Mouse (Mus musculus) thymus, adult 2 months (tissue): Measurements from ENCODE around the gene Farsa. TPM values are rescaled to one million over a fixed set of nuclear protein-coding genes. Genes with fewer than 3 reads are reported as not detected.

Source experiments
- DNase-seq: peaks from one replicate; pipeline ENCODE4 v3.0.0; 2021
- H3K27ac ChIP-seq: fragments of 200-500 bp; 2 replicates; pipeline ENCODE4 v1.5.1; 2012; ENCODE audit warnings: low read length, control low read depth; ENCODE audit not compliant: control insufficient read depth, insufficient read depth
- H3K27me3 ChIP-seq: fragments of 200-500 bp; 2 replicates; pipeline ENCODE4 v1.6.1; 2012; ENCODE audit warnings: mild to moderate bottlenecking, low read length, moderate library complexity, mixed read lengths; ENCODE audit not compliant: control insufficient read depth, insufficient read depth
- H3K36me3 ChIP-seq: fragments of 200-500 bp; 2 replicates; pipeline ENCODE4 v1.6.1; 2012; ENCODE audit warnings: mild to moderate bottlenecking, low read length, moderate library complexity; ENCODE audit not compliant: control insufficient read depth, insufficient read depth
- H3K4me1 ChIP-seq: fragments of 200-500 bp; replicated peaks from 2 replicates; pipeline ENCODE4 v1.6.1; 2012; ENCODE audit warnings: low read length; ENCODE audit not compliant: control insufficient read depth, insufficient read depth
- H3K4me3 ChIP-seq: fragments of 200-500 bp; 2 replicates; pipeline ENCODE4 v1.5.1; 2012; ENCODE audit warnings: mild to moderate bottlenecking, low read length, control low read depth, moderate library complexity; ENCODE audit not compliant: control insufficient read depth, insufficient read depth
- CTCF ChIP-seq: fragments of 200-500 bp; IDR thresholded peaks from 2 replicates; pipeline ENCODE4 v1.5.1; 2012; ENCODE audit warnings: mild to moderate bottlenecking, control low read depth, low read length, moderate library complexity, borderline replicate concordance; ENCODE audit not compliant: control insufficient read depth, poor library complexity, insufficient read depth; ENCODE audit errors: extremely low read depth
- POLR2A ChIP-seq: fragments of 200-500 bp; IDR thresholded peaks from 2 replicates; pipeline ENCODE4 v1.6.1; 2012; ENCODE audit warnings: mild to moderate bottlenecking, low read length, control low read depth, moderate library complexity; ENCODE audit not compliant: control insufficient read depth, poor library complexity, insufficient read depth; ENCODE audit errors: extremely low read depth
- WGBS: fragments of 180-500 bp; shearing (Covaris S2); methylation state at CpG from one replicate; pipeline ENCODE4 v1.1.7; 2018; 5-methylcytosine and 5-hydroxymethylcytosine counted together
- polyA plus RNA-seq: library from polyadenylated mRNA; depleted of rRNA; stranded (reverse); fragments of >200 nt; gene quantifications from 2 replicates; pipeline ENCODE4 v1.2.3, GENCODE M21; 2012; rRNA removed

The Farsa gene
- polyA plus RNA-seq, 1 experiment = 103 TPM

- 77% methylated on average over 20 of the region's 20 CpGs for WGBS
- Histone ChIP-seq H3K27me3 (no peaks in the 10 kb centered on the region; the same call in 1 of the 2 replicates), H3K27ac (no peak overlapping the region), H3K36me3 (no peaks in the 10 kb centered on the region), H3K4me1 (peaks cover 4% of the 10 kb centered on the region), H3K4me3 (no peak overlapping the region)
- no peak for DNase-seq
- TF ChIP-seq POLR2A (no peak), CTCF (no peak)
These were observed 61.0 kb downstream of the Farsa start for GRCm38 (mm10) chr8:84917781-84918180.

GRCm38 (mm10) chr8:84918646-84919045 lies 61.9 kb downstream of the Farsa start:
- WGBS = 97% methylated on average over 15 of the region's 15 CpGs
- DNase-seq = no peak
- Histone ChIP-seq H3K4me3 (no peak overlapping the region), H3K4me1 (peaks cover 1% of the 10 kb centered on the region), H3K36me3 (no peaks in the 10 kb centered on the region), H3K27me3 (no peaks in the 10 kb centered on the region; the same call in 1 of the 2 replicates), H3K27ac (no peak overlapping the region)
- no peak for TF ChIP-seq CTCF

Other genes starting within 250 kb of the Farsa start
- 29.2 and 33.7 TPM in 2 replicates for gene Ier2, start 194.1 kb upstream of the Farsa start, polyA plus RNA-seq
- gene Trmt1, start 170.7 kb upstream of the Farsa start, polyA plus RNA-seq = 169 and 181 TPM in 2 replicates
- 155 and 182 TPM in 2 replicates for gene Nacc1, start 169.1 kb upstream of the Farsa start, polyA plus RNA-seq
- 7.1 and 7.5 TPM in 2 replicates for gene Lyl1, start 155.5 kb upstream of the Farsa start, polyA plus RNA-seq
- 1.8 and 2.6 TPM in 2 replicates for gene G430095P16Rik, start 134.0 kb upstream of the Farsa start, polyA plus RNA-seq
- gene Nfix, start 56.6 kb upstream of the Farsa start, polyA plus RNA-seq = 17.7 and 18.2 TPM in 2 replicates
- 2.2 TPM in 2 replicates for gene Dand5, start 34.2 kb upstream of the Farsa start, polyA plus RNA-seq
- gene Gadd45gip1, start 25.5 kb upstream of the Farsa start, polyA plus RNA-seq = 52.9 and 60.6 TPM in 2 replicates
- 109 and 117 TPM in 2 replicates for gene Rad23a, start 16.3 kb upstream of the Farsa start, polyA plus RNA-seq
- 182 and 186 TPM in 2 replicates for gene Calr, start 10.1 kb upstream of the Farsa start, polyA plus RNA-seq
- gene Syce2, start 15.1 kb downstream of the Farsa start, polyA plus RNA-seq = 9.4 and 11.6 TPM in 2 replicates
- 78.7 and 85.2 TPM in 2 replicates for gene Gcdh, start 36.9 kb downstream of the Farsa start, polyA plus RNA-seq
- gene Klf1, start 44.9 kb downstream of the Farsa start, polyA plus RNA-seq = 0.13 and 0.23 TPM in 2 replicates
- 16.4 and 23.8 TPM in 2 replicates for gene Dnase2a, start 51.6 kb downstream of the Farsa start, polyA plus RNA-seq
- 0.35 and 0.36 TPM in 2 replicates for gene Mast1, start 80.4 kb downstream of the Farsa start, polyA plus RNA-seq
- 0.13 and 0.17 TPM in 2 replicates for gene Rtbdn, start 90.0 kb downstream of the Farsa start, polyA plus RNA-seq
- 4.3 TPM in 1 of 2 replicates, not detected in the other for gene Gm49661, start 112.4 kb downstream of the Farsa start, polyA plus RNA-seq
- gene Prdx2, start 112.6 kb downstream of the Farsa start, polyA plus RNA-seq = 162 and 183 TPM in 2 replicates
- 69.4 and 76.1 TPM in 2 replicates for gene Rnaseh2a, start 112.8 kb downstream of the Farsa start, polyA plus RNA-seq
- gene Junb, start 121.7 kb downstream of the Farsa start, polyA plus RNA-seq = 125 and 128 TPM in 2 replicates
- gene Hook2, start 133.6 kb downstream of the Farsa start, polyA plus RNA-seq = 7.2 and 7.4 TPM in 2 replicates
- 0.66 and 0.67 TPM in 2 replicates for gene Best2, start 157.5 kb downstream of the Farsa start, polyA plus RNA-seq
- 139 and 152 TPM in 2 replicates for gene Asna1, start 168.3 kb downstream of the Farsa start, polyA plus RNA-seq
- 172 and 173 TPM in 2 replicates for gene Trir, start 169.8 kb downstream of the Farsa start, polyA plus RNA-seq
- 138 and 144 TPM in 2 replicates for gene Tnpo2, start 179.9 kb downstream of the Farsa start, polyA plus RNA-seq
- 25.0 and 29.3 TPM in 2 replicates for gene Fbxw9, start 203.1 kb downstream of the Farsa start, polyA plus RNA-seq
- 1.4 TPM in 1 of 2 replicates, not detected in the other for gene Gm5741, start 211.0 kb downstream of the Farsa start, polyA plus RNA-seq
- gene Dhps, start 214.8 kb downstream of the Farsa start, polyA plus RNA-seq = 105 TPM in 2 replicates
- 123 and 141 TPM in 2 replicates for gene Wdr83os, start 223.8 kb downstream of the Farsa start, polyA plus RNA-seq
- gene Wdr83, start 224.3 kb downstream of the Farsa start, polyA plus RNA-seq = 51.9 and 56.3 TPM in 2 replicates
- gene Man2b1, start 226.3 kb downstream of the Farsa start, polyA plus RNA-seq = 191 and 210 TPM in 2 replicates